Mouse (Mus musculus) retina, adult 2 months (tissue): ENCODE measurements around the gene Gm5861.
"Not testable (repeated sequence)": the region's sequence is repeated elsewhere in the genome, so short reads cannot be mapped to it uniquely, and the experiment has no call there.

Source experiments
- DNase-seq: peaks from one replicate; pipeline ENCODE4 v3.0.0-alpha.2; 2012; ENCODE audit warnings: low read depth, low spot score

Gene Gm5861

DNA sequence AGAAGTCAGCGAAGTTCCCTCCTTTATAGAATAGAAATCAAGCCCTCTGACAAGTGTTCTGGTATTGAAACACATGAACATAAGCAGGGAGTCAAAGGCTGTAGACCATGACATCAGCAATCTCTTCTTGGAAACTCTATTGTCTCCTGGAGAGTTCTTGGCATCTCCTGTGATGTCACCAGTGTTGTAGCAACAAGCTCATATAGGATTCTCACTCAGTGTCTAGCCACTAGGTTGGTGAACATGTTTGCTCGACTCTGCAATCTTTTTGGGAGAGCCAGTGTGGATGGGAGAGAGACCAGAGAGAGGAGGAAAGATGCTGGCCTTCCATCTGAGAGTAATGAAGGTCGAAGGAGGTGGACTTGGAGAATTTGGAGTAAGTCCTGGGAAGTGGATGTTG, at the start of gene Gm5861:
TSS of gene Gm5861 (plus strand) at position 301 of the 400 bp plus-strand sequence.
- DNase-seq = not testable (repeated sequence)

DNA sequence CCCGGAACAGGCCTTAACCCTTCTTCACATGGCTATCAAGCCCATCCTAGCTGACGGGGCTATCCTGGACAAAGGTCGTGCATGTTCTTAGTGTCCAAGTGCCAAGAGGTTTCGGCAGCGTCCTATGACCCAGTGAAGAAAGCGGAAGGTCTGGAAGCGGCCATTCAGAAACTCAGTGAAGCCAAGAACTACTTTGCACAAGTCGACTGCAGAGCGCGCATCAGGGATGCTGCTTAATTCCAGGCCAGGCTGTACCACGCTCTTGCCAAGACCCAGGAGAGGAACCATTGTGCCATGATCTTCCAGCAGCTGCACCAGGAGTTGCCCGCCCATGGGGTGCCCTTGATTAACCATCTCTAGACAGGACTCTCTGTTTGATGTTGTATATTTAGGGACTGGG, 44.8 kb upstream of the Gm5861 start:
- DNase-seq = not testable (repeated sequence)
